Mouse (Mus musculus): ENCODE results near the gene Krt20.

The Krt20 gene

DNA sequence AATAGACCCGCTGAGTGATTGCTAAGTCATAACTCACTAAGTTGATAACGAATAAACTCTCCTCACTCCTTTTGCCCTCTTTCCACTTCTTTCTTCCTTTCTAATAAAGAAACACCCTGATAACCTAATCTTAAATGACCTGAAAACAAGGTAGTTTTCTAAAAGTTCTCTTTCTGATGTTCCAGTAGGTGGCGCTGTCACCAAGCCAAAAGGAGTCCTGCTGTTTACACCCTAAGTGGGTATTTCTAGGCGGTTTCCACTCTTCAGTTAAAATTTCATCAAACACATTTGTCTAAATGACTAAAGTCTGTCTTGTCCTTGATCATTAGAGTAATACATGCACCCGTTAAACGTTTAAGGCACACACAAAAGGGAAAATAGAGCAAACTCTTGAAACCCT lies 24.7 kb downstream of the Krt20 start:
- DNase-seq (ENCODE audit: low read depth, low spot score): peak; percentile 55

DNA sequence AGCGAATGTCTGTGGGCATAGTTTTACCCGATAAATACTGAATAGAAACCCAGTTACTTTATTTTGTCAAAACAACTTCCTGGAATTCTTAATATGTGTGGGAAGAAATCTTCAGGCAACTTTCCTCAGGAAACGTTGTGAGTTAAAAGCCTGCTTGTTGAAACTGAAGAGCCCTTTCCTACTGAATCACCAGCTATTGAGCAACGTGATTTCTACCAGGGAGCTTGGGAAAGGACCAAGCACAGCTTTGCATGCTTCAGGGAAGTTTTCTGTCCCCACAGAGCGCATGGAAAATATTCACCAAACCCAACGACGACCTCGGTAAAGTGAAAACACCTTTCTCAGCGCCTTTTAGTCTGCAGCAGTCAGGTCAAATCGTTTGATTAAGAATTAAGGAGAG lies 31.8 kb downstream of the Krt20 start:
- DNase-seq (ENCODE audit: low read depth, low spot score): no peak

DNA sequence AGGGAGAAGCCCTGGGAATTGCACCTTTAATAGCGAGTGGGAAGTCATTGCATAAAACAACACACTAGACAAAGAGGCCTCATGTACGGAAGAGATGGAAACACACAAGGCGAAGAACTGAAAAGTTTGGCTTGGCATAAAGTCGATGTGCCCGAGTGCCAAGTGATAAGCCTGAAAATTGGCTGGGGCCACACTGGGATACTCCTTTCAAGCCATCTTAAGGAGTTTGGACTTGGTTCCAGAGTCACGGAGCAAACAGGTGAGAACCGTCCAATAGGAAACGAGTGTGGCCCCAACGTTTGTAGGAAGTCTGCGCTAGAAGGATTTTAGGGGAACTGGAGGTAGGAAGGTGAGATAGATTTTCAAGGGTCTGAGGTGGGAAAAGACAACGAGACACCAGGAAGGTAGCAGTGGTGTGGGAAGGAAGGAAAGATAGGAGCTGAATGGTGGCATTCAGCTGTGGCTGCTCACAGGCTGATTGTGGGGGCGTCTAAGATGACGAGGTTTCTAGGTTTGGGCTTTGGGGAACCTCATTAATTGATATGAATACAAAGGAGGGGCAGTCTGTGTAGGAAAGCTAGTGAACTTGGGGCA lies 37.9 kb downstream of the Krt20 start:
- DNase-seq (ENCODE audit: low read depth, low spot score): no peak

DNA sequence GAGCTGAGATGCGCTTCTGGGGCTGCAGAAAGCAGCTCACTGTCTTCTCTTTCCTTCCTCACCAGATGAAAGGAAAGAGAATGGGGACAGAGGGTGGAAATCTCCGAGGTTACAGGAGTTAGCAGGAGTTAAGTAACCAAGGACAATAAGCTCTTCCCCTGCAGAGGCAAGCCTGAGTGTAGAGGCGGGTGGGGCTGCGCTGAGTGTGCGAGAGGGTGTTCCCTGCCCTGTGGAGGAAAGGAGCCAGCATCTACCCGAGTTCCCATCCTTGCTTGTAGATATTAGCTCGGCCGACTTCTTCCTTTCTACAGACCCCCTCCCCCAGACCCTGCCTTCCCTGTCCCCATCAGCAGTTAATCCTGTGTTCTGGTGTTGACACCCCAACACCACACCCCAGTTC lies 39.1 kb downstream of the Krt20 start:
- DNase-seq (ENCODE audit: low read depth, low spot score): no peak

DNA sequence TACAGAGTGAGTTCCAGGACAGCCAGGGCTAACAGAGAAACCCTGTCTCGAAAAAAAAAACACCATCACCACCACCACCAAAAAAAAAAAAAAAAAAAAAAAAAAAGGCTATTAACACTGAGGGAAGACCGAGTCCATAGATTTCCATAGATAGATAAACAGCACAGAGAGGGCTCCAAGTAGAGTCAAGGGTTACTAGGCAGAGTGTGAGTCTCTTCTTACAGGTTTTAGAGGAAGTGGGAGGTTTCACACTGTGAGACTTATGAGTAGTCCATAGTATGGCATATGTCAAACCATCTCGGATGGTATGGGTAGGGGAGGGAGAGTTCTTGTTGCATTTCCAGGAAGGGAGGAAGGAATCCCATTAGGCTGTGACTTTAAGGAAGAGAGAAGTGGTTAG lies 39.9 kb downstream of the Krt20 start:
- DNase-seq (ENCODE audit: low read depth, low spot score): no peak

DNA sequence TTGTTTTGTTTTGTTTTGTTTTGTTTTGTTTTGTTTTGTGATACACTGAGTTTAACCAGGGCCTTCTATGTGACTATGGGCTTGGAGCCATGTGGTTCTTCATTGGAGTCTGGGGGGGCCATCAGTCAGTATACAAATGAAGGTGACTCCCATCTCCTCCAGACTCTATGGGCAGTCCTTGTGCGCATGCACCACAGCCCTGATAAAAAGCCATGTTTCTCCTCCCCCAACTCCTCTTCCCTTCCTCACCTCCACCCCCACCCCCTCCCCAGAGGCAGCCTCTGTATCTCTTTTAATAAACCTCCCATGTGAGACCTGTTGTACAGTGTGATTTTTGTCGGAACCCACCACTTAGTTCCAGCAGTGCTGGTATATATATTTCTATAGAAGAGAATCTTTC lies 41.3 kb downstream of the Krt20 start:
- no peak for DNase-seq (ENCODE audit: low read depth, low spot score)

DNA sequence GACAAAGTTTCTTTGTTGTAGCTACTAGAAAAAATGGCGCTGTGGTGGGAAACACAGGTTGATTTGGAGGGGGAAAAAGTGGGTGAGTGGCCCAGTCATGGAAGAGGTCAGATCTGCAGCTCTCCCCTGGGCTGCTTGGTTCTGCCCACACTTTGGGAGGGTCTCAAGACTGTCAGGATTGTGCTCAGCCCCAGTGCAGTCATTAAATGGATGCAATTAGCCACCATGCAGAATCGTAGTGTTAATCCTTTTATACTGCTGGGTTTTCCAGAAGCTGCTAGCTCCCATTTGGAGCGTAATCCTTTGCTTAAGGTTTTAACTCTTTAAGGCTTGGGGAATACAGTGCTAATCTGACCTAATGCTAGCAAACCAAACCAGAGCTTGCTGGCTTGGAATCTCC lies 41.9 kb downstream of the Krt20 start:
- DNase-seq (ENCODE audit: low read depth, low spot score): no peak

DNA sequence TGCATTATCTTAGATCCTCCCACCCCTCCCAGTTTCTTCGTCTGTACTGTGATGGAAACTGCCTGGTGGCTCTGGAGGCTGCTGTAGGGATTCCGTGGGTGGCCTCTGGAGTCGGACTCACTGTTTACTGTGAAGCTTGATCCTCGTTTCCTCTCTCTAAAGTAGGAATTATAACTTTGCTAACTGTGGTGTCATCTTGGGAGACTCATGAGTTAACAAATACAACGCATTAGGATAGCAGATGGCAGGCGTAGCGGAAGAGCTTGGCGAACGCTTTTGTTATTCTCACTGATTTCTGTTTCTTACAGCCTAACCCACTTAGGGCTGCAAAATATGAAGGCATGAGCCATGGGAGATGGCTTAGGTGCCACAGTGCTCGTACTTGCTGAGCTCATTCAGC lies 45.5 kb downstream of the Krt20 start:
- DNase-seq (ENCODE audit: low read depth, low spot score): no peak

DNA sequence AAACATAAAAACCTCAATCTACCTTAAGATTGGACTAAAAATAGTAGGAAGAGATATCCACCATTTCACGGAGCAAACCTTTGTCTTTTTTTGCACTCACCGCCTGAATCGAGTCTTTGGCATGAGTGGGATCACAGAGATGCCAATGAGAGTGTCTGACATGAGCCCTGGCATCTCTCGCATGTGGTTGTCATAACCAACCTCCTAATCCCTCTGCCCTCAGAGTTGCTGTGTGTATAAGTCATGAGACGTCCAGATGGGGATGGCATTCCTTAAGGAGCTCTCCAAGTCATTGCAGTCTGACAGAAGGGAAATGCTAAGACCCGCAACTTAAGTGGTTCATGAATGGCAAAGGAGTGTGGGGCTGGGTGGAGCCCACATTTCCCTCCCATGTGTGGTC lies 46.6 kb downstream of the Krt20 start:
- DNase-seq (ENCODE audit: low read depth, low spot score): no peak

DNA sequence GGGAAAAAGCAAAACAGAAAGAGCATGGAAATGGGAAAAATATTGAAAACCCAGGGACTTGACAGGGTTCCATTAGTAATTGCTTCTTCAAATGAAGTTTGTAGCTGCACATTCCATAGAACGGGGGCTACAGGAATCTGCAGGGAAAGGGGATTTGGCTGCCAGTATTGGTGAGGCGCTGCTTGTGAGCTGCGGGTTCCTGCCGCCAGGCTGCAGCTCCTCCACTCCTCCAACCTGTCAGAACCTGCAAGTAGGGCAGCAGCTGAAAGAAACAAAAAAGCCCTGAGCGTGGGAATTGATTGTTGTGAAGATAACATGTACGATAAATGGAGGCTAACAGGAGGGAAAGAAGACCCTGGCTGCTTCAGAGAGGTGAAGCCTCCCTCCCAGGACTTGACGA lies 47.1 kb downstream of the Krt20 start:
- DNase-seq (ENCODE audit: low read depth, low spot score): no peak

DNA sequence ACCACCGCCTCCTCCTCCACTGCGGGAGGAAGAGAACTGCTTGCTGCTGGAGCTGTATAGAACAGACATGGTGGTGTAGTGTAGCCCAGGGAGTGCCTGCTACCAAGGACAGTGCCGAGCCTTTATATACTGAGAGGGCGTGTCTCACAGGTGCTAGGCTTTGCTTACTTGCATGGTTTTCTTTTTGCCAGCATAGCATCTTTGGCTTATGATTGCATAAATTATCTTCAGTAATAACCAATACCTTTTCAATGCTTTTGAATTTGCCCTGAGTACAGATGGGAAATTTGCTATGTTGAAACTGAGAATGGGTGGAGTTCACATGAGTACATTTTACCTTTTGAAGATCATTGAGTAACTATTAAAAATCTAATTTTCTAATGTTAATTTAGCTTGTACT lies 48.7 kb downstream of the Krt20 start, which contains the start of gene Krt10:
Krt10 (minus strand) TSS at position 101 of the 400 bp plus-strand sequence.
- no peak for DNase-seq (ENCODE audit: low read depth, low spot score)

DNA sequence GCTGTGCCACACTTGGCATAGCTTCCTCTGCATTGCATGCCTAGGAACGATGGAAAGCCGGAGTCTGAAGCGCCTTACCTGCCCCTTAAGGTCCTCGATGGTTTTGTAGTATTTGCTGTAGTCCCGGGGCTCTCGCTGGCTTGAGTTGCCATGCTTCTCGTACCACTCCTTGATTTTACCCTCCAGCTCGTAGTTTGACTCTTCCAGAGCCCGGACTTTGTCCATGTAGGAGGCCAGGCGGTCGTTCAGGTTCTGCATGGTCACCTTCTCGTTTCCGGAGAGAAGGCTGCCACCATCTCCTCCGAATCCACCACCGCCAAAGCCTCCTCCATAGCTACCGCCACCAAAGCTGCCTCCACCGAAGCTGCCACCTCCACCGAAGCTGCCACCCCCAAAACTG lies 49.3 kb downstream of the Krt20 start:
- DNase-seq (ENCODE audit: low read depth, low spot score): no peak

DNA sequence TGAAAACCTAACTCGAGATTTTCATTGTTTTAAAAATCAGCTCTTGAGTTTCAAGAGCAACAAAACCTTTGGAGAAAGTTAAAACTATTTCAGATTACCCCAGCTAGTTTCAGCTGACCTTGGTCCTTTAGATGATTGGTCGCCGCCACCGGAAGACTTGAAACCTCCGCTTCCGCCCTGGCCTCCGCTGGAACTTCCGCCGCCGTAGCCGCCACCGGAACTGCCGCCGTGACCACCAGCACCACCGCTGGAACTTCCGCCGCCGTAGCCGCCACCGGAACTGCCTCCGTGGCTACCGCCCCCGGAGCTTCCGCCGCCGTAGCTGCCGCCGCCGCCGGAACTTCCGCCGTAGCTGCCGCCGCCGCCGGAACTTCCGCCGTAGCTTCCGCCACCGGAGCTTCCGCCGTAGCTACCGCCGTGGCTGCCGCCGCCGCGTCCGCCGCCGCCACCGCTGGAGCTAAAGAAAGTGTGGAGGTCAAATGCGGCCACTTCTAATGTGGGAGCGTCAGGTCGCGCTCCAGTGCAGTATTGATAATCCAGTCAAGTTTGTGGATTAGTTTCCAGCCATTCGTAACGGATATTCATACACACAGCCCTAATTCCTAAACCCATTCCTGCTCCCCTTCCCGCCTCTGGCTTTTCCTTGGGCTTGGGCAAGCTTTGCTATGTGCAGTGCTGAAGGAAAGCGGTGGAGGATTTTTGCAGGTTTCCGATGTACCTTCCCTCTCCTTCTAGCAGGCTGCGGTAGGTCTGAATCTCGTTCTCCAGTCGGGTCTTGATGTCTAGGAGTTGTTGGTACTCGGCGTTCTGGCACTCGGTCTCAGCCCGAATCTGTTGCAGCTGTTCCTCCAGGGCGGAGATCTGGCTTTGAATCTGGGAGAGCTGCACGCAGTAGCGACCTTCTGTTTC lies 51.9 kb downstream of the Krt20 start:
- DNase-seq (ENCODE audit: low read depth, low spot score): peak; percentile 78

DNA sequence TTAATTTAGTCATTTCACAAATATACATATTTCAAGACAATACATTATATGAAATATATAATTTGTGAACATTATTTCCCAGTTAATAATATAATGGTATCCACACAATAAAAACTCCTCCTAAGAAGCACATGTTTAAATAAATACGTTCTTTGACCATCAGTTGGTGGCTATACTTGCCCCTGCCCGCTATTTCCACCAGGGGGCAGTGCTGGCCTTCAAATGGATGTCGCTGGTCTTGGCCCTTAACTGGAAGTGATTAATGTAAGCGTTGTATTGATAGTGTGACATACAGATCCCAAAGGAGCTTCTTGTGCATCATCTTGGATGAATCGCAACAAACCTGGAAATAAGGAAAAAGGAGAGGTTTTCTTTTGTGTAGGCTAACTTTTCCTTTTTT lies 58.4 kb downstream of the Krt20 start:
- peak; percentile 77 for DNase-seq (ENCODE audit: low read depth, low spot score)

All from mesoderm, embryonic 11.5 days (tissue).